Mouse (Mus musculus) adrenal gland, postnatal 14 days (tissue): ENCODE data around the gene Osbpl10. TPM values are rescaled to one million over a fixed set of nuclear protein-coding genes. Genes with fewer than 3 reads are reported as not detected.

Source experiments
- DNase-seq: peaks from one replicate; pipeline ENCODE4 v3.0.0; 2021; ENCODE audit warnings: mixed read lengths
- total RNA-seq: library from RNA; stranded (reverse); gene quantifications from 2 replicates; pipeline ENCODE4 v1.2.3, GENCODE M21; 2021

Gene Osbpl10
- total RNA-seq, 1 experiment from 2014 or later, result 6.8 TPM

- no peak for DNase-seq
These were observed 4.5 kb downstream of the Osbpl10 start, which contains the start of gene Rps27rt for GRCm38 (mm10) chr9:114982689-114983360. Rps27rt (minus strand) TSS chr9:114982739.

GRCm38 (mm10) chr9:114985741-114986140 is 7.4 kb downstream of the Osbpl10 start:
- DNase-seq, result no peak

- DNase-seq, result no peak
These were observed 8.0 kb downstream of the Osbpl10 start for GRCm38 (mm10) chr9:114986361-114986760.

GRCm38 (mm10) chr9:114988029-114988428 is 9.7 kb downstream of the Osbpl10 start:
- no peak for DNase-seq

- no peak for DNase-seq
These were observed 10.4 kb downstream of the Osbpl10 start for GRCm38 (mm10) chr9:114988610-114989327.

GRCm38 (mm10) chr9:114990421-114990820 is 12.1 kb downstream of the Osbpl10 start:
- peak; percentile 38 for DNase-seq

- no peak for DNase-seq
These were observed 14.2 kb downstream of the Osbpl10 start for GRCm38 (mm10) chr9:114992528-114992927.

GRCm38 (mm10) chr9:114995250-114995649 is 16.9 kb downstream of the Osbpl10 start:
- DNase-seq, result no peak

GRCm38 (mm10) chr9:114995716-114996115 is 17.3 kb downstream of the Osbpl10 start:
- no peak for DNase-seq

GRCm38 (mm10) chr9:114996489-114996888 is 18.1 kb downstream of the Osbpl10 start:
- DNase-seq, result no peak

GRCm38 (mm10) chr9:114999010-114999770 is 20.8 kb downstream of the Osbpl10 start:
- no peak for DNase-seq

GRCm38 (mm10) chr9:114999771-115000146 is 21.4 kb downstream of the Osbpl10 start:
- no peak for DNase-seq

- no peak for DNase-seq
These were observed 27.1 kb downstream of the Osbpl10 start for GRCm38 (mm10) chr9:115005446-115005845.

- DNase-seq, result no peak
These were observed 29.4 kb downstream of the Osbpl10 start for GRCm38 (mm10) chr9:115007776-115008175.

GRCm38 (mm10) chr9:115008194-115008593 is 29.8 kb downstream of the Osbpl10 start:
- DNase-seq, result no peak

- no peak for DNase-seq
These were observed 34.0 kb downstream of the Osbpl10 start for GRCm38 (mm10) chr9:115012367-115012766.

GRCm38 (mm10) chr9:115020141-115020540 is 41.8 kb downstream of the Osbpl10 start:
- peak; percentile 16 for DNase-seq

GRCm38 (mm10) chr9:115021419-115021818 is 43.0 kb downstream of the Osbpl10 start:
- DNase-seq, result no peak

- no peak for DNase-seq
These were observed 44.8 kb downstream of the Osbpl10 start for GRCm38 (mm10) chr9:115023137-115023536.

GRCm38 (mm10) chr9:115023708-115024383 is 45.5 kb downstream of the Osbpl10 start:
- DNase-seq, result no peak

GRCm38 (mm10) chr9:115029307-115029706 is 50.9 kb downstream of the Osbpl10 start:
- DNase-seq, result no peak

GRCm38 (mm10) chr9:115030581-115030980 is 52.2 kb downstream of the Osbpl10 start:
- DNase-seq, result no peak
